Mouse (Mus musculus) lung, postnatal 0 days (tissue): ENCODE measurements at regions not wholly inside any gene's neighbourhood (a gene's known extent, or its start where the extent isn't known, plus 50 kb on each side); places are given as distances from the start of the nearest gene placed in this dataset.

Source experiments
- CTCF ChIP-seq: IDR thresholded peaks from 2 replicates; pipeline ENCODE4 v1.5.1; 2016; ENCODE audit warnings: antibody characterized with exemption, mild to moderate bottlenecking
- EP300 ChIP-seq: IDR thresholded peaks from 2 replicates; pipeline ENCODE4 v1.6.1; 2016; ENCODE audit warnings: antibody characterized with exemption, mild to moderate bottlenecking, control low read depth

- no peak for TF ChIP-seq CTCF
- TF ChIP-seq EP300 = no peak
These were observed 255.8 kb upstream of the Tecrl start for GRCm38 (mm10) chr5:83610777-83611176.
